Mouse (Mus musculus) olfactory bulb, adult 2 months (tissue): ENCODE data around the gene Cfap73.

Source experiments
- CTCF ChIP-seq: fragments of 200-500 bp; IDR thresholded peaks from 2 replicates; pipeline ENCODE4 v1.5.1; 2012; ENCODE audit warnings: low read depth, mild to moderate bottlenecking, low read length, moderate library complexity; ENCODE audit not compliant: insufficient read depth
- POLR2A ChIP-seq: fragments of 200-500 bp; IDR thresholded peaks from 2 replicates; pipeline ENCODE4 v1.6.1; 2012; ENCODE audit warnings: mild to moderate bottlenecking, low read depth, low read length, moderate library complexity; ENCODE audit not compliant: insufficient read depth

DNA sequence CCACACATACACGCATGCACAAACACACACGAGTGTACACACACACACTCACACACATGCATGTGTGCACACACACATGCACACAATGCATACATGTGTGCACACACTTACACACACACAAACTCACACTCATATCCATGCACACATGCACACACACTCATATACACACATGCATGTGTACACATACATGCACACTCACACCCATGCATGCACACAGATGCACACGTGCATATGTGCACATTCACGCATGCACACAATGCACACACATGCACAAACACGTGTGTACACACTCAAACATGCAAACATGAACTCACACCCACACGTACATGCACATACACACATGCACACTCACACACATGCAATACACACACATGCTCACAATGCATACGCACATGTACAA, 6.1 kb upstream of the Cfap73 start:
- TF ChIP-seq CTCF, result no peak
- TF ChIP-seq POLR2A, result no peak
